Mouse (Mus musculus) effector memory CD4-positive, alpha-beta T cell, adult 7 months (primary cell): ENCODE data around the gene Tmeff1. TPM values are rescaled to one million over a fixed set of nuclear protein-coding genes. Genes with fewer than 3 reads are reported as not detected.

ENCODE experiments used
- polyA plus RNA-seq: library from polyadenylated mRNA; unstranded; fragments of 100-300 nt; shearing (Covaris generic); gene quantifications from one replicate; pipeline ENCODE4 v1.2.1, GENCODE M21; 2017

The Tmeff1 gene
- not detected for polyA plus RNA-seq

DNA sequence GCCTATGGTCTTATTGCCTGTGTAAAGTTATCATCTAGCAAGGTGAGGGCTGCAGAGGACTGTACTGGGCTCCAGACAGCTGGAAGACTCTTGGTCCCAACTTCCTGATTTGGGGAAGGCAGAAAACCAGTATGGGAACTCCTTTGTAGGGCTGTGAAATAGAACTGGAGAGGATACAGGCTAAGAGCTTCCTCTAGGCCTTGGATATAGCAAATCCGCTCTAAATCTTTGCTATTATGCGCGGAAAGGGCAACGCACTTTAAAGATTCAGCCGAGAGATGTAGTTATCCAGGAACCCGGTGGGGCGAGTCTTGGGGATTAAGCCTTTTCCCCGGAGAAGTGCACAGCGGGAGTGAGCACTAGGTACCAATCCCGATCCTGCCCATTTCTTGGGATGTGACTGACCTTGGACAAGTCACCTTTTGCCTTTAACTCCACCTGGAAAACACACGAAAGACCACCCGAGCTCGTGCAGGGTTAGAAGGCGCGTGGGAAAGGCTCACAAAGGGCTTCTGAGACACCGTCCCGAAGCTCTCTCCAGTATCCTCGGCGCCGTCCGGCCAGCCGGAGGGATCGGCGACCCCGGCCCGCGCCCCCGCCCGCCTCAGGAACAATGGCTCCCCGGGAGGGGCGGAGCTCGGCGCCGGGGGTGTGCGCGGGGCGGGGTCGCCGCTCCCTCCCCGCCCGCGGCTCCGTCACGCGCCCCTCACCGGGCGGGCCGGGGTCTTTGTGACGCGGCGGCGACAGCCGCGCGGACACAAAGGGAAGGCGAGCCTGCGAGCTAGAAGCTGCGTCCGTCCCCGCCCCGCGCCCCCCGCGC is at the start of gene Tmeff1:
Gene Tmeff1 (plus strand): TSS at position 754 of the 820 bp plus-strand sequence.

DNA sequence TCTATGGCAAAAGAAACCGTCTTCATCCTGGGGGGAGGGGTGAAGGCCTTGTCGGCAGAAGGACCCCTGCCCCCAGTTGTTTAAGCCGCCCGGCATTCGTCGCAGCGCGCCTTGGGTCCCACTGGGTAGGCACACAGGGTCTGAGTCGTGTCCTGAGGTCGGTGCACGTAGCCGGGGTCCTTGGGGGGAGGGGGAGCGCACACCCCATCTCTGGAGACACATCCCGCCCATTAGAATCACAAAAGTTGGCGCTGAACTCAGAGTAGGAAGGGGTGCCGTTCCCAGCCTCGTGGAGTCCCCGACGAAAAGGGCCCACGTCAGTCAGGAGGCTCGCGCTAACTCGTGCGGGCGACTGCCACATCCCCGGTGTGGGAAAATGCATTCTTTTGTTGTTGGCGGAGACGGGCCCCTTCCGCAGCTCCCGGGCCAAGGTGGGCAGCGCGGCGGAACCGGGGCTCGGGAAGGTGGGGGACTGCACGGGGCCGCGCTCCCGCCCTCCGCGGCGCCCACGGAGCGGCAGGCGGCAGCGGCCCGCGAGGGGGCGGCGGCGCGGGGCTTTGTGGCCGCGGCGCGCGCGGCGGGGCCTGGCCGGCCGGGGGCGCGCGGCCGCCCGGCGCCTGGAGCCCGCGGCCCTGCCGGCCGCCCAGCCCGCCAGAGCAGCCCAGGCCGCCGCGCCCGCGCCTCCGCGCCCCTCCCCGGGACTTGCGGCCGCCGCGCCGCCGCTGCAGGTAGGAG is 45.0 kb upstream of the Tmeff1 start, which contains the start of gene Msantd3:
Gene Msantd3 (plus strand): TSS at position 95 of the 735 bp plus-strand sequence.

DNA sequence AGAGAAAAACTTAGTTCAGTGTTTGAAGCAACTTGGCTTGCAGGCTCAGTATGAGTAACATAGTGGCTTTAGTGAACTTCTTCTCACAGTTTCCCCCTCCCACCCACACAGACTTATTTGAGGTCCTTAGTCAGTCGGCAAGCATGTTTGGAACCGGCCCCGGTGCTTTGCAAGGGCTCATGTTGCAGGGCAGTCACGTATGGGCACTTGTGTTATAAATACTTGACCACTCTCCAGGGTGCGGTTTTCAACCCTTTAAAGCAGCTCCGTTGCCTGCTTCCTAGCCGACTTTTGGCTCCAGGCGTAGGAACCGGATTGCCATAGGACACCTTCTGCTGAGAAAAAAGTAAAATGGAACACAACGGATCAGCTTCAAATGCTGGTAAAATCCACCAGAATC is 78.3 kb downstream of the Tmeff1 start, which contains the start of gene Cavin4:
Gene Cavin4 (plus strand): TSS at position 244 of the 400 bp plus-strand sequence.

Other genes with a start within 250 kb of the Tmeff1 start
- gene Tex10, start 111.7 kb upstream of the Tmeff1 start, polyA plus RNA-seq, result 63.1 TPM
- not detected for gene Msantd3, start 45.2 kb upstream of the Tmeff1 start, polyA plus RNA-seq
- 0.30 TPM for gene Cavin4, start 78.3 kb downstream of the Tmeff1 start, polyA plus RNA-seq